Mouse (Mus musculus) C2C12 (cell line): ENCODE measurements around the gene Mcfd2.

Source experiments
- CTCF ChIP-seq: IDR thresholded peaks from one replicate; pipeline ENCODE4 v1.5.1; 2011; ENCODE audit not compliant: control insufficient read depth, insufficient read depth, insufficient read length
- MAX ChIP-seq: IDR thresholded peaks from one replicate; pipeline ENCODE4 v1.6.1; 2011; ENCODE audit warnings: mild to moderate bottlenecking, control low read depth
- MYOD1 ChIP-seq: IDR thresholded peaks from one replicate; pipeline ENCODE4 v1.6.1; 2011; ENCODE audit warnings: low read depth; ENCODE audit not compliant: control insufficient read depth, insufficient read length
- USF1 ChIP-seq: IDR thresholded peaks from one replicate; pipeline ENCODE4 v1.6.1; 2011; ENCODE audit warnings: low read depth, mild to moderate bottlenecking, control low read depth, moderate library complexity

DNA sequence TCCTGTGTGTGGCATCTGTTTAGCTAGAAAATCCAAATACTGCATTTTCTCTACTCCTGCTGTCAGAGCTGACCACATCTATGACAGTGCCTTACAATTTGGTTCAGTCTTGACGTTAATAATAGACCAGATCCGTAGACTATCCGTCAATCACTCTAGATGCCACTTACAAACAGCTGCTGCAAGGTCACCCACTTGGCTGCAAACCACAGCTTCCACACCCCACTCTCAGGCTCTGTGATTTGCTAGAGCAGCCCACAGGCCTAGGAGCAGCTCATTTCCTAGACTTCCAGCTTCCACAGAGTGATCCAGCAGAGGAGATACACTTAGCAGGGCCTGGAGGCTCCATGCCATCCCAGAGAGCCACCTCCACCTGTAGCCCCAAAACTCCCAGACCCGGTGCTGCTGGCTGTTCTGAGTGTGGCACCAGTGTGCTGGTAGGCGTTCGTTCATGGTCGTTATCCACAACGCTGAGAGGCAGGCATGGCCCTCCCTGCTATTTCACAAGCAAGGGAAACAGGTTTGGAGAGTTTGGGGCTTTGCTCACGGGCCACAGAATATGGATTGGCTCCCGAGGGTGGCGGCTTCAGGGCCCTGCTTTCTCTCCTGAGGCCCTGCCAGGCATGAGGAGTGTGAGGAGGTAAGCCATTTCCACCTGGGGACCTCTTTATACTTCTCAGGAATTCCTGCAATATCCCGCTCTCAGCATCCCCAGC, 43.5 kb upstream of the Mcfd2 start:
- TF ChIP-seq CTCF (no peak), MAX (no peak), USF1 (no peak), MYOD1 (no peak)
